In genomic region chr9:110875288-110875695, GRCm38 (mm10) we compare ENCODE assay signal across 11 mouse cellular contexts. TPM values are rescaled to one million over a fixed set of nuclear protein-coding genes. Genes with fewer than 3 reads are reported as not detected.
DNase-seq lines count a peak whose midpoint lies in the region; ATAC-seq lines count a peak whose summit lies in the region.
"Had no signal": no experiment of that assay in that cellular context is flagged by ENCODE, and none has a peak within 500 bp of the region (broad histone marks: within the 10 kb centered on the region; RNA-seq: fewer than 3 reads in every experiment).

No protein-coding gene starts in this region.

- H3K27ac ChIP-seq in kidney, embryonic 15.5 days = no peak overlapping the region
- H3K27ac ChIP-seq in hindbrain, embryonic 15.5 days (replicated peaks) = peak overlapping the region; percentile 57
- 0 out of 2 replicates have a peak overlapping the region, but pooled peaks have one; percentile 48 for H3K27ac ChIP-seq in liver, embryonic 12.5 days
- peak overlapping the region; percentile 76 for H3K27ac ChIP-seq in neural tube, embryonic 13.5 days (replicated peaks)
- H3K27ac ChIP-seq: heart, adult 2 months; limb, embryonic 12.5 days had no signal

- peak; percentile 71 for DNase-seq in kidney, adult 11 months
- no peak for DNase-seq in heart, postnatal 36 days
- no peak for DNase-seq in lung, postnatal 14 days
- DNase-seq: heart, adult 2 months had no signal

- H3K36me3 ChIP-seq in kidney, embryonic 15.5 days = no peaks in the 10 kb centered on the region
- H3K36me3 ChIP-seq in hindbrain, embryonic 15.5 days = no peaks in the 10 kb centered on the region
- no peaks in the 10 kb centered on the region for H3K36me3 ChIP-seq in liver, embryonic 12.5 days
- no peaks in the 10 kb centered on the region for H3K36me3 ChIP-seq in neural tube, embryonic 13.5 days
- H3K36me3 ChIP-seq: limb, embryonic 12.5 days had no signal

- H3K4me3 ChIP-seq in kidney, embryonic 15.5 days (replicated peaks) = no peak overlapping the region
- no peak overlapping the region for H3K4me3 ChIP-seq in hindbrain, embryonic 15.5 days
- H3K4me3 ChIP-seq in liver, embryonic 12.5 days = no peak overlapping the region
- no peak overlapping the region for H3K4me3 ChIP-seq in neural tube, embryonic 13.5 days
- H3K4me3 ChIP-seq: heart, adult 2 months; limb, embryonic 12.5 days had no signal

- intact Hi-C loops in heart, postnatal 36 days (cut with DNase I) = loop anchor here (5.0 kb wide), 1 partner anchor 338 kb away; no protein-coding TSS in a partner anchor

- no peak for ATAC-seq in kidney, embryonic 15.5 days (replicated peaks; ENCODE audit: low FRiP score)
- ATAC-seq in hindbrain, embryonic 15.5 days (ENCODE audit: low FRiP score, low read depth) = 0 out of 2 replicates have a peak, but pooled peaks have one; percentile 24
- ATAC-seq in liver, embryonic 12.5 days = peak; percentile 68
- peak; percentile 66; the same call in 1 of the 2 replicates for ATAC-seq in neural tube, embryonic 13.5 days (ENCODE audit: low read depth)
- ATAC-seq in activated CD4-positive, CD25-positive, alpha-beta regulatory T cell, adult 4 months = no peak

- WGBS in kidney, embryonic 15.5 days = 31% methylated on average over 4 of the region's 6 CpGs
- WGBS in hindbrain, embryonic 15.5 days = 16% methylated on average over 3 of the region's 6 CpGs
- 43% methylated on average over 6 of the region's 6 CpGs for WGBS in liver, embryonic 12.5 days (ENCODE audit: insufficient replicate concordance)
- WGBS in neural tube, embryonic 13.5 days = 11% methylated on average over 5 of the region's 6 CpGs

- H3K9me3 ChIP-seq in kidney, embryonic 15.5 days (replicated peaks) = no peaks in the 10 kb centered on the region
- H3K9me3 ChIP-seq in hindbrain, embryonic 15.5 days = no peaks in the 10 kb centered on the region
- no peaks in the 10 kb centered on the region for H3K9me3 ChIP-seq in liver, embryonic 12.5 days (replicated peaks)
- H3K9me3 ChIP-seq in neural tube, embryonic 13.5 days = no peaks in the 10 kb centered on the region
- H3K9me3 ChIP-seq: limb, embryonic 12.5 days had no signal

- H3K9ac ChIP-seq in kidney, embryonic 15.5 days = no peak overlapping the region
- H3K9ac ChIP-seq in hindbrain, embryonic 15.5 days = no peak overlapping the region
- no peak overlapping the region for H3K9ac ChIP-seq in liver, embryonic 12.5 days
- no peak overlapping the region for H3K9ac ChIP-seq in neural tube, embryonic 13.5 days
- H3K9ac ChIP-seq: limb, embryonic 12.5 days had no signal

- peaks cover 44% of the 10 kb centered on the region for H3K27me3 ChIP-seq in kidney, embryonic 15.5 days
- peaks cover 7% of the 10 kb centered on the region; the same call in 1 of the 2 replicates for H3K27me3 ChIP-seq in hindbrain, embryonic 15.5 days
- peaks cover 69% of the 10 kb centered on the region for H3K27me3 ChIP-seq in liver, embryonic 12.5 days (replicated peaks)
- H3K27me3 ChIP-seq in neural tube, embryonic 13.5 days = peaks cover 50% of the 10 kb centered on the region

- H3K4me2 ChIP-seq in kidney, embryonic 15.5 days = no peak overlapping the region
- H3K4me2 ChIP-seq in hindbrain, embryonic 15.5 days = no peak overlapping the region
- H3K4me2 ChIP-seq in liver, embryonic 12.5 days = no peak overlapping the region
- no peak overlapping the region for H3K4me2 ChIP-seq in neural tube, embryonic 13.5 days

- H3K4me1 ChIP-seq in kidney, embryonic 15.5 days = peaks cover 36% of the 10 kb centered on the region
- peaks cover 38% of the 10 kb centered on the region for H3K4me1 ChIP-seq in hindbrain, embryonic 15.5 days (replicated peaks)
- H3K4me1 ChIP-seq in liver, embryonic 12.5 days = peaks cover 22% of the 10 kb centered on the region; the same call in 1 of the 2 replicates
- H3K4me1 ChIP-seq in neural tube, embryonic 13.5 days (replicated peaks) = peaks cover 37% of the 10 kb centered on the region

RNA-seq across cellular contexts. Expression of gene Als2cl, which starts 4.4 kb away (rescaled TPM):
- polyA plus RNA-seq in kidney, embryonic 15.5 days (2015; fragmentation: Nextera tagmentation; extraction: Ambion mirVana) = 4.1 and 5.3 TPM in 2 replicates
- 2.2 and 3.1 TPM in 2 replicates for polyA plus RNA-seq in hindbrain, embryonic 15.5 days (2015; fragmentation: Nextera tagmentation; extraction: Ambion mirVana)
- polyA plus RNA-seq in liver, embryonic 12.5 days (2016; fragmentation: Nextera tagmentation; extraction: Ambion mirVana) = 2.4 and 3.2 TPM in 2 replicates
- polyA plus RNA-seq in neural tube, embryonic 13.5 days (2015; fragmentation: Nextera tagmentation; extraction: Ambion mirVana) = 1.2 TPM in 2 replicates
- 10 to 100 TPM; 15.3 to 15.5 TPM for total RNA-seq in heart, postnatal 36 days (2021)
- polyA plus RNA-seq in activated CD4-positive, CD25-positive, alpha-beta regulatory T cell, adult 4 months (2017; shearing (Covaris generic)) = 10 to 100 TPM in 1 of 2 experiments, 1 to 10 TPM in 1; 9.8 to 10.3 TPM

RNA-seq across cellular contexts. Expression of gene Tmie, which starts 4.6 kb away (rescaled TPM):
- polyA plus RNA-seq in kidney, embryonic 15.5 days (2015; fragmentation: Nextera tagmentation; extraction: Ambion mirVana) = 1.3 and 1.8 TPM in 2 replicates
- 4.2 and 4.7 TPM in 2 replicates for polyA plus RNA-seq in hindbrain, embryonic 15.5 days (2015; fragmentation: Nextera tagmentation; extraction: Ambion mirVana)
- 1.4 and 1.6 TPM in 2 replicates for polyA plus RNA-seq in liver, embryonic 12.5 days (2016; fragmentation: Nextera tagmentation; extraction: Ambion mirVana)
- 1.7 and 1.8 TPM in 2 replicates for polyA plus RNA-seq in neural tube, embryonic 13.5 days (2015; fragmentation: Nextera tagmentation; extraction: Ambion mirVana)
- 1 to 10 TPM; 1.2 to 1.3 TPM for total RNA-seq in heart, postnatal 36 days (2021)
- polyA plus RNA-seq in activated CD4-positive, CD25-positive, alpha-beta regulatory T cell, adult 4 months (2017; shearing (Covaris generic)) = 1 to 10 TPM in 1 of 2 experiments, under 1 TPM in 1; 0.90 to 2.2 TPM

RNA-seq across cellular contexts. Expression of gene Prss50, which starts 17.5 kb away (rescaled TPM):
- polyA plus RNA-seq in kidney, embryonic 15.5 days (2015; fragmentation: Nextera tagmentation; extraction: Ambion mirVana) = 0.40 and 0.90 TPM in 2 replicates
- polyA plus RNA-seq in hindbrain, embryonic 15.5 days (2015; fragmentation: Nextera tagmentation; extraction: Ambion mirVana) = 0.36 and 0.41 TPM in 2 replicates
- 27.5 and 30.9 TPM in 2 replicates for polyA plus RNA-seq in liver, embryonic 12.5 days (2016; fragmentation: Nextera tagmentation; extraction: Ambion mirVana)
- 0.22 TPM in 1 of 2 replicates, not detected in the other for polyA plus RNA-seq in neural tube, embryonic 13.5 days (2015; fragmentation: Nextera tagmentation; extraction: Ambion mirVana)
- total RNA-seq in heart, postnatal 36 days (2021) = not detected
- polyA plus RNA-seq in activated CD4-positive, CD25-positive, alpha-beta regulatory T cell, adult 4 months (2017; shearing (Covaris generic)) = not detected
- total RNA-seq: heart, adult 2 months had no signal
- polyA plus RNA-seq: heart, adult 2 months had no signal

RNA-seq across cellular contexts. Expression of gene Prss46, which starts 31.0 kb away (rescaled TPM):
- 0.13 TPM in 1 of 2 replicates, not detected in the other for polyA plus RNA-seq in kidney, embryonic 15.5 days (2015; fragmentation: Nextera tagmentation; extraction: Ambion mirVana)
- not detected in 2 replicates for polyA plus RNA-seq in hindbrain, embryonic 15.5 days (2015; fragmentation: Nextera tagmentation; extraction: Ambion mirVana)
- polyA plus RNA-seq in liver, embryonic 12.5 days (2016; fragmentation: Nextera tagmentation; extraction: Ambion mirVana) = not detected in 2 replicates
- polyA plus RNA-seq in neural tube, embryonic 13.5 days (2015; fragmentation: Nextera tagmentation; extraction: Ambion mirVana) = not detected in 2 replicates
- not detected for total RNA-seq in heart, postnatal 36 days (2021)
- polyA plus RNA-seq in activated CD4-positive, CD25-positive, alpha-beta regulatory T cell, adult 4 months (2017; shearing (Covaris generic)) = not detected
- total RNA-seq: heart, adult 2 months had no signal
- polyA plus RNA-seq: heart, adult 2 months; limb, embryonic 12.5 days; spleen, adult 2 months had no signal

RNA-seq across cellular contexts. Expression of gene Prss45, which starts 40.9 kb away (rescaled TPM):
- polyA plus RNA-seq in kidney, embryonic 15.5 days (2015; fragmentation: Nextera tagmentation; extraction: Ambion mirVana) = not detected in 2 replicates
- polyA plus RNA-seq in hindbrain, embryonic 15.5 days (2015; fragmentation: Nextera tagmentation; extraction: Ambion mirVana) = 0.13 TPM in 1 of 2 replicates, not detected in the other
- polyA plus RNA-seq in liver, embryonic 12.5 days (2016; fragmentation: Nextera tagmentation; extraction: Ambion mirVana) = not detected in 2 replicates
- polyA plus RNA-seq in neural tube, embryonic 13.5 days (2015; fragmentation: Nextera tagmentation; extraction: Ambion mirVana) = not detected in 2 replicates
- total RNA-seq in heart, postnatal 36 days (2021) = not detected
- polyA plus RNA-seq in activated CD4-positive, CD25-positive, alpha-beta regulatory T cell, adult 4 months (2017; shearing (Covaris generic)) = not detected
- total RNA-seq: heart, adult 2 months had no signal
- polyA plus RNA-seq: limb, embryonic 12.5 days; spleen, adult 2 months had no signal

Comparison
In these comparisons a context has a peak if more than half of its experiments do, and no peak if none do; other contexts are left out.
1. ATAC-seq: peak in hindbrain, embryonic 15.5 days (single experiment), liver, embryonic 12.5 days (single experiment) and neural tube, embryonic 13.5 days (single experiment); none in kidney, embryonic 15.5 days (single experiment) and activated CD4-positive, CD25-positive, alpha-beta regulatory T cell, adult 4 months (single experiment).
2. RNA of gene Prss50, which starts 17.5 kb away (polyA plus RNA-seq): 27.5 to 30.9 TPM in liver, embryonic 12.5 days; 0.40 to 0.90 TPM in kidney, embryonic 15.5 days, 0.36 to 0.41 TPM in hindbrain, embryonic 15.5 days, not detected in activated CD4-positive, CD25-positive, alpha-beta regulatory T cell, adult 4 months and 0.22 TPM in neural tube, embryonic 13.5 days; every median in the first group is over 10 times any median in the second.